Mouse (Mus musculus) forebrain, postnatal 0 days (tissue): ENCODE measurements around the gene Ankdd1a. TPM values are rescaled to one million over a fixed set of nuclear protein-coding genes. Genes with fewer than 3 reads are reported as not detected.

Experiments used
- ATAC-seq: fragments of 200-750 bp; cut with Nextera tagmentation; 2 replicates; pipeline ENCODE4 v1.8.0; 2017; ENCODE audit warnings: mild to moderate bottlenecking, moderate library complexity
- DNase-seq: peaks from one replicate; pipeline ENCODE4 v3.0.0-alpha.2; 2015
- H3K27ac ChIP-seq: fragments of 300-500 bp; sonication (generic); 2 replicates; pipeline ENCODE4 v1.5.1; 2014; ENCODE audit warnings: low read depth, mild to moderate bottlenecking, antibody characterized with exemption, low read length, moderate library complexity, mixed read lengths
- H3K27me3 ChIP-seq: fragments of 300-500 bp; sonication (generic); 2 replicates; pipeline ENCODE4 v1.6.1; 2014; ENCODE audit warnings: mild to moderate bottlenecking, low read length, mixed read lengths; ENCODE audit not compliant: insufficient read depth
- H3K36me3 ChIP-seq: fragments of 300-500 bp; sonication (generic); 2 replicates; pipeline ENCODE4 v1.6.1; 2014; ENCODE audit warnings: mild to moderate bottlenecking, moderate library complexity; ENCODE audit not compliant: insufficient read depth
- H3K4me1 ChIP-seq: fragments of 300-500 bp; sonication (generic); 2 replicates; pipeline ENCODE4 v1.6.1; 2014; ENCODE audit warnings: antibody characterized with exemption; ENCODE audit not compliant: insufficient read depth
- H3K4me2 ChIP-seq: fragments of 300-500 bp; sonication (generic); 2 replicates; pipeline ENCODE4 v1.6.1; 2014; ENCODE audit warnings: low read depth, mild to moderate bottlenecking, moderate library complexity
- H3K4me3 ChIP-seq: fragments of 300-500 bp; sonication (generic); 2 replicates; pipeline ENCODE4 v1.5.1; 2014; ENCODE audit warnings: low read depth, low read length, mixed read lengths
- H3K9ac ChIP-seq: fragments of 300-500 bp; sonication (generic); 2 replicates; pipeline ENCODE4 v1.6.1; 2014; ENCODE audit warnings: mild to moderate bottlenecking
- H3K9me3 ChIP-seq: fragments of 300-500 bp; sonication (generic); 2 replicates; pipeline ENCODE4 v1.6.1; 2016; ENCODE audit warnings: low read length
- CTCF ChIP-seq: sonication (generic); IDR thresholded peaks from 2 replicates; pipeline ENCODE4 v1.5.1; 2016; ENCODE audit warnings: antibody characterized with exemption, control low read depth, low read depth
- WGBS: fragments of 180-500 bp; shearing (Covaris S2); extraction: QIAGEN DNeasy Blood & Tissue Kit; methylation state at CpG from one replicate; pipeline ENCODE4 v1.1.7; 2014; 5-methylcytosine and 5-hydroxymethylcytosine counted together
- polyA plus RNA-seq: library from polyadenylated mRNA; unstranded; fragments of >200 nt; fragmentation: Nextera tagmentation; extraction: Ambion mirVana; gene quantifications from 2 replicates; pipeline ENCODE4 v1.2.1, GENCODE M21; 2015
- total RNA-seq: library from RNA; depleted of rRNA; stranded (reverse); fragments of >200 nt; gene quantifications from 2 replicates; pipeline ENCODE4 v1.2.3, GENCODE M21; 2014

Gene Ankdd1a
- total and polyA plus RNA-seq, 2 experiments from 2014 or later: 0.50 to 3.3 TPM

DNA sequence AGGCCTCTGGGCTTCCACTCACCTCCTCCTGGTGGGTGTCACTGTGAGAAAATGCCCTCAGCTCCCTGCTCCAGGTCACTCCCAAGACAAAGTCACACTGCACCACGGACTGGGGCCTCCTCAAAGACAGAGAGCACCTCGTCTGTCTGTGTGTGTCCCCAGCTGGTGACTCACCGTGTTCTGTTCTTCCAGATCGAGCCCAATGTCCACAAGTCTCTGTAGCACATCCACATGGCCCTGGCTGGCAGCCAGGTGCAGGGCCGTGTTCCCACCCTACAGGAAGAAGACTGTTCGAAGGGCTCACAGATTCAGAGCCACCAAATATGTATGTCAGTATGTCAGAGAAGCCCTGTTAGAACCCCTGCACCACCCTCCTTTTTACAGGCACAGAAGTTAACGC, 11.5 kb downstream of the Ankdd1a start:
- ATAC-seq (no peak), DNase-seq (no peak)
- Histone ChIP-seq H3K4me3 (no peak overlapping the region), H3K9me3 (no peaks in the 10 kb centered on the region), H3K27ac (no peak overlapping the region), H3K9ac (no peak overlapping the region), H3K27me3 (no peaks in the 10 kb centered on the region), H3K36me3 (no peaks in the 10 kb centered on the region), H3K4me1 (no peaks in the 10 kb centered on the region), H3K4me2 (no peak overlapping the region)
- TF ChIP-seq CTCF: no peak
- WGBS: 57% methylated on average over 7 of the region's 7 CpGs

DNA sequence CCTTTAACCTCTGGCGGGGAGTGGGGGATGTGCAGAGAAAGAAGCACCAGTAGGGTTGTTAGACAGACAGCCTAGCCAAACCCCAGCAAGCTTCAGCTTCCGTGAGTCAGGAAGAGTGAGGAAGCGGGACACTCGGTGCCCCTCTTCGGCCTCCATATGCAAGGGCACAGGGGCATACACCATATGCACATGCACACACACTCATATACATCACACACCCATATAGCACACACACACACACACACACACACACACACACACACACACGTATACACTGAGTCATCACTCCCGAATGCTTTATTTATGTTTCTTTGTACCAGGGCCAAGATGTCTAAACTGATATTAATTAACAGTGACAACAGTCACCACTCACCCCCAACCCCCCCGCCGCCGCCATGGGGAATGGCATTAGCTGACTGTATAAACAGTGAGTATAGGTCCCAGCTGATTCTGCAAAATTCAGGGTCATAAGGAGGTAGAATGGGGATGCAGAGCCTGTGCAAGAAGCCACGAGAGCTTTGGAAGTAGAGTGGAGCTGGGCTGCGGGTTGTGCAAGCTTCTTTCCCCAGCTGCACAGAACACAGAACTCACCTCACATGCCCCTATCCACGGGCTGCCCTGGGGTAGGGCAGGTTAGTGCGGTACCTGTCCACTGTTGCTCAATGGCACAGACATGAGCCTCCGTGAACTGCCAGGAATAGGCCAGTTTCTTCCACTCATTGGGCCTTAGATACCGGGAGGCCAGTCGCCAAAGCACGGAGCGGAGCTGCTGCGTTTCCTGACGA, 17.1 kb downstream of the Ankdd1a start:
- no peak for TF ChIP-seq CTCF
- Histone ChIP-seq H3K27ac (no peak overlapping the region), H3K4me2 (no peak overlapping the region), H3K36me3 (no peaks in the 10 kb centered on the region), H3K27me3 (no peaks in the 10 kb centered on the region), H3K9ac (no peak overlapping the region), H3K4me1 (no peaks in the 10 kb centered on the region), H3K9me3 (no peaks in the 10 kb centered on the region), H3K4me3 (no peak overlapping the region)
- no peak for DNase-seq
- 85% methylated on average over 21 of the region's 21 CpGs for WGBS
- no peak for ATAC-seq

DNA sequence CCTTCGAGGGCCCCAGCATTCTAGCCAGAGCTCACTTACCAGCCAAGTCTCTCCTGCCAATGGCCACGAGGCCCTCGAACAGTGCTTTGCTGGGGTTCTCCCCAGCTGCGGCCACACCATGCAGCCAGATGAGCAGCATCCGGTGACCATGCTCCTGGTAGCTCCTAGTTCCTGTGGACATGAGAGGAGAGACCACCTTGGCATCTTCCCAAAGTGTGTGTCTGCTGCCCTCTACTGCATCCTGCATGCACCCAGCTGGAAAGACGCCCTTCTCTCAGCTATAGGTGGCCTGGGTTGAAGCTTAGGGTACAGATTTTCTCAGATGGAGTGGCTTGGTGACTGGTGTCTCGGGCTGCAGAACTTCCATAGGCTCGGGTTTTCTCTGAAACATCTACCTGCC, 17.8 kb downstream of the Ankdd1a start:
- Histone ChIP-seq H3K27ac (no peak overlapping the region), H3K4me2 (no peak overlapping the region), H3K9me3 (no peaks in the 10 kb centered on the region), H3K27me3 (no peaks in the 10 kb centered on the region), H3K4me1 (no peaks in the 10 kb centered on the region), H3K9ac (no peak overlapping the region), H3K4me3 (no peak overlapping the region), H3K36me3 (no peaks in the 10 kb centered on the region)
- DNase-seq (peak; percentile 14), ATAC-seq (no peak)
- TF ChIP-seq CTCF: peak; percentile 59
- WGBS: 54% methylated on average over 8 of the region's 8 CpGs

- H3K27me3 ChIP-seq: no peaks in the 10 kb centered on the region
- no peak overlapping the region for H3K27ac ChIP-seq
- no peak overlapping the region for H3K4me3 ChIP-seq
- no peak overlapping the region for H3K4me2 ChIP-seq
- DNase-seq (no peak), ATAC-seq (no peak)
- TF ChIP-seq CTCF: no peak
- no peak overlapping the region for H3K9ac ChIP-seq
- H3K9me3 ChIP-seq: no peaks in the 10 kb centered on the region
- WGBS: 92% methylated on average over 4 of the region's 4 CpGs
- H3K36me3 ChIP-seq: peaks cover 7% of the 10 kb centered on the region; the same call in 1 of the 2 replicates
- H3K4me1 ChIP-seq: no peaks in the 10 kb centered on the region
These were observed 27.1 kb downstream of the Ankdd1a start for GRCm38 (mm10) chr9:65492851-65493250.

DNA sequence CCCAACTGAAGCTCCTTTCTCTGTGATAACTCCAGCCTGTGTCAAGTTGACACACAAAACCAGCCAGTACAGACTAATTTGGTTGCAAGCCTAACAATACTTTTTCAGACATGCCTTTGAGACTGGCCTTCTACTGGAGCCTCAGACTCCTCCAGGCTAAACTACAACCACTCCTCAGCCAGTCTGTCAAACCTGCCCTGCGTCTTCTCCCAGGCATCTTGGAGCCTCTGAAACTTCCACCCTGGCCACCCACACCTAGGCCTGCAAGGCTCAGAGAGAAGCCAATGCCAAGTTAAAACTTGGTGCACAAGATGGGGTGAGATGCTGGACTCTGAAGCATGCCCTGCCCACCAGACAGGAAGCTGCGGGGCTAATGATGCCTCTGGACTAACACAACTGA, 27.6 kb downstream of the Ankdd1a start:
- ATAC-seq: no peak

GRCm38 (mm10) chr9:65491476-65491875, 28.5 kb downstream of the Ankdd1a start:
- no peak overlapping the region for H3K4me3 ChIP-seq
- no peak overlapping the region for H3K4me2 ChIP-seq
- WGBS: 93% methylated on average over 3 of the region's 3 CpGs
- no peaks in the 10 kb centered on the region for H3K27me3 ChIP-seq
- no peak for TF ChIP-seq CTCF
- no peaks in the 10 kb centered on the region for H3K9me3 ChIP-seq
- DNase-seq (no peak), ATAC-seq (no peak)
- no peak overlapping the region for H3K27ac ChIP-seq
- H3K4me1 ChIP-seq: no peaks in the 10 kb centered on the region
- peaks cover 19% of the 10 kb centered on the region for H3K36me3 ChIP-seq
- no peak overlapping the region for H3K9ac ChIP-seq

More for the DNA sequence above, 27.6 kb downstream of the Ankdd1a start:
- Histone ChIP-seq H3K9ac (no peak overlapping the region), H3K27ac (no peak overlapping the region), H3K4me1 (no peaks in the 10 kb centered on the region), H3K9me3 (no peaks in the 10 kb centered on the region), H3K36me3 (peaks cover 12% of the 10 kb centered on the region), H3K27me3 (no peaks in the 10 kb centered on the region), H3K4me2 (no peak overlapping the region), H3K4me3 (no peak overlapping the region)
- DNase-seq: no peak
- WGBS: 88% methylated on average over 2 of the region's 2 CpGs
- no peak for TF ChIP-seq CTCF

DNA sequence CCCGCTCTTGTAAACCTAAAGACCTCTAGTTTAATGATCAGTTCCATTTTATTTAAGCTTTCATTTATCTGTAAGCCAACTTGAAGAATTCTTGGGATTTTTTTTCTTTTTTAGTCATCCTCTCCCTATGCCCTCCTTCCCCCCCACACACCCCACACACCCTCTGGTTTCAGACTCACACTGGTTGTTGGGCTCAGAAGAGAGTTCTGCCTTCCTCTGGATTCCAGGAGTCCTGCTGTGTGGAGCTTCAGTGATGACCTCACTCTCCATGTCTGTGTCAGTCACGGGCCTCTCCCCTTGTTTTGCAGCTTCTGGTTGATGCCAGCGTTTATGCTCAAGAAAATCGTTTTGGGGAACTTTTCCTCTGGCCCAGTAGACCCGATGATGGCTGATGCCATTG, 39.9 kb downstream of the Ankdd1a start:
- H3K4me3 ChIP-seq: no peak overlapping the region
- no peaks in the 10 kb centered on the region for H3K4me1 ChIP-seq
- no peak overlapping the region for H3K4me2 ChIP-seq
- no peak overlapping the region for H3K9ac ChIP-seq
- H3K36me3 ChIP-seq: peaks cover 84% of the 10 kb centered on the region
- 90% methylated on average over 5 of the region's 5 CpGs for WGBS
- no peak for DNase-seq
- H3K27ac ChIP-seq: no peak overlapping the region
- no peaks in the 10 kb centered on the region for H3K27me3 ChIP-seq
- no peaks in the 10 kb centered on the region for H3K9me3 ChIP-seq
- TF ChIP-seq CTCF: no peak
- ATAC-seq: no peak
